Mouse (Mus musculus) CH12F3 (cell line): ENCODE measurements around the gene Shd.
"Not testable (repeated sequence)": the region's sequence is repeated elsewhere in the genome, so short reads cannot be mapped to it uniquely, and the experiment has no call there.

Source experiments
- in situ Hi-C: fragments of 300-500 bp; cut with MboI; formaldehyde crosslinking; loops from 2 replicates; pipeline ENCODE4 v1.14.3; 2020; ENCODE audit warnings: low sequenced_read_pairs

The Shd gene

DNA sequence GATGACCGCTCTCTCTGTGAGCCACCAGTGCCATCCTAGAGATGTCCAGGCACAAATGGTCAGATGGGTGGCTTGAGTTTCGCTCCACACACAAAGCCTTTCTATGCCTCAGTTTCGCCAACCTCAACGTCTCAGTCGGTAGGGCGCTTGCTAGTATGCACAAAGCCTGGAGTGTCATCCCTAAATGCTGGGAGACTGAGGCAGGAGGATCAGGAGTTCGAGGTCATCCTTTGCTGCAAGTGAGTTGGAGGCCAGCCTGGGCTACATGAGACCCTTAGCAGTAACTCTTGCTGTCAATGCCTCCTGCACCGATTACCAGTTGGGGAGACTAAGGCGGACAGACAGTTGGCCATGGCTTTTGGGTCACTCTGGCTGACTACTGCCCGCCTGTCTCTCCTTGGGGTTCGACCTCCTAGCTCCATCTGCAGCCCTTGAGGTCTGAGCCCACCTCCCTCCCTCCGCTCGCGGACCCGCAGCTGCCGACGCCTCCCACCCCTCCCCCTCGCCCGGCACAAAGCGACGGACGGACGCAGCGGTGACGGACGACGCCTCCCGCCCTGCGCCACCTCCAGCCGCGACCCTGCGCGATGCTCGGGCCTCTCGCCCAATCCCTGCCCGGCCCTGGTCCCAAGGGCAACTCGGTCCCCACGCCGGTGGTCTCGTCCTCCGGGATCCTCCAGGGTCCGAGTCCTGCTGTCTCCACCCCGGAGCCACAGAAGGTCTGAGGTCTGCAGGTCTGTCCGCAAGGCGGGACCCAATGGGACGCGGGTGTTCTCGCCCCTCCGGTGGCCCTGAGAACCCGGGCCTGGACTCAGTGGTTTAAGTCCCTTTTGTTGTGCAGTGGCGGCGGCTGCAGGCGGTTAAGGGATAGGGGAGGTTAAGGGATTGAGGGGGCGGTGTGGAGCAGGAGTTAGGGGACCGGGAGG is at the start of gene Shd:
Gene Shd, plus strand, starts transcription at position 502 of the 926 bp plus-strand sequence.
- in situ Hi-C loops, result no loop called here

- in situ Hi-C loops, result no loop called here
Observed at GRCm38 (mm10) chr17:55931553-55932502, 38.4 kb upstream of the Shd start.

GRCm38 (mm10) chr17:55932635-55933034 is 37.6 kb upstream of the Shd start:
- in situ Hi-C loops, result no loop called here

GRCm38 (mm10) chr17:55933191-55933590 is 37.1 kb upstream of the Shd start:
- in situ Hi-C loops, result no loop called here

GRCm38 (mm10) chr17:55944387-55944865 is 25.8 kb upstream of the Shd start:
- in situ Hi-C loops, result not testable (repeated sequence)

- in situ Hi-C loops, result not testable (repeated sequence)
Observed at GRCm38 (mm10) chr17:55944866-55945682, 25.2 kb upstream of the Shd start.

- in situ Hi-C loops, result no loop called here
Observed at GRCm38 (mm10) chr17:55945696-55946095, 24.6 kb upstream of the Shd start.

- in situ Hi-C loops, result no loop called here
Observed at GRCm38 (mm10) chr17:55948647-55949046, 21.6 kb upstream of the Shd start.

- in situ Hi-C loops, result no loop called here
Observed at GRCm38 (mm10) chr17:55949400-55949799, 20.9 kb upstream of the Shd start, which contains the start of gene Zfp119b. Zfp119b (minus strand) TSS chr17:55949500.

- in situ Hi-C loops, result no loop called here
Observed at GRCm38 (mm10) chr17:55950601-55951000, 19.7 kb upstream of the Shd start.

GRCm38 (mm10) chr17:55952041-55952440 is 18.2 kb upstream of the Shd start:
- in situ Hi-C loops, result no loop called here

DNA sequence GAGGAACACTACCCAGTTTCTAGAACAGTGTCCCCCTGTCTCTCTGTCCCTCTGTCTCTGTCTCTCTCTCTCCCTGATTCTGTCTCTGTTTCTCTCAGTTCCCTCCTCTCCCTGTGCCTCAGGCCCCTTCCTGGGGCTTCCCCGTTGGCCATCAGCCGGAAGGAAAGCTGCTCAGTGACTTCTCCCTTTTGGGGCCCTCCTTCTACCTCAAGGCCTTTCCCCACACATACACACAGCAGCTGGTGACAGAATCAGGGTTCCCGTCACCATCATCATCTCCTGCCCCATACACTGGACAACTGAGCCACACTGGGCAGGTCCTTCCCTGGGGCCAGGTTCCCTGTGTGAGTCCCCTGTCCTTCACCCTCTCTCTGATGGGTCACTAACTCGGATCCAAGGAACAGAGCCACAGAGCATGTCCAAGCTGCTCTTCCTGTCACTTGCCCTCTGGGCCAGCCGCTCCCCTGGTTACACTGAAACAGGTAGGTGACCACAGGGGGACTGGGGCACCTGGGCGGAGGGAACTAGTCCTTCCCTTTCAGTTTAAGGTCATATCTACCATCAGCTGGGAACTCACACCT is 17.7 kb upstream of the Shd start, which contains the start of gene Ebi3:
Gene Ebi3, plus strand, starts transcription at position 194 of the 581 bp plus-strand sequence.
- in situ Hi-C loops, result no loop called here

- in situ Hi-C loops, result no loop called here
Observed at GRCm38 (mm10) chr17:55953751-55954150, 16.5 kb upstream of the Shd start.

- in situ Hi-C loops, result no loop called here
Observed at GRCm38 (mm10) chr17:55954229-55954628, 16.0 kb upstream of the Shd start.

GRCm38 (mm10) chr17:55956129-55956528 is 14.1 kb upstream of the Shd start:
- in situ Hi-C loops, result no loop called here

DNA sequence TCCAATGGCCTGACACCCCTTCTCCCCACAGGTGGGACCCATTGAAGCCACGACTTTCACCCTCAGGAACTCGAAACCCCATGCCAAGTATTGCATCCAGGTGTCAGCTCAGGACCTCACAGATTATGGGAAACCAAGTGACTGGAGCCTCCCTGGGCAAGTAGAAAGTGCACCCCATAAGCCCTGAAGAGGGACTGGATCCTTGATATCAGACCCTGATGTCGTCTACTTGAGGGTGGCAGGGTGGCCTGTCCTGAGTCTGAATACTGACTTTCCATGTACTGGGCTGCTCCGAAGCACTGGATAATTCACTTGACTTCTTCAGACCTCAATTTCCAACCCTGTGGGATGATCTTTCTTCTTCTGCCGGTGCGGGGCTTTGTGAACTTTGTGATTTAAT is 13.7 kb upstream of the Shd start:
- in situ Hi-C loops, result no loop called here

DNA sequence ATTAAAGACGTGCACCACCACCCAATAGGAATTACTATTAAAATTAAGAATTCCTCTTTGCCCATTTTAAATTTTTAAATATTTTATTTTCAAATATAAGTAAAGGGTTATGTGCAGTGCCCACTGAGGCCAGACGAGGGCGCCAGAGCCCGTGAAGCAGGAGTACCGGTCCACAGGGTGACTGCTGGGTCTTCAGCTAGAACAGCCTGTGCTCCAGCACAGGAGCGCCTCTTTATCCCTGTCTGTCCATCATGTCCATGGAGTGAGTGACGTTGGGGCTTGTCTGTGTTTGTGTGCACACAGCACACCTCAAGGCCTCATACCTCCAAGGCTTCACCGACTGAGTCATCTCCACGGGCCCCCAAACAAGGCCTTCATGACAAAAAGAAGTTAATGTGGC is 13.1 kb upstream of the Shd start:
- in situ Hi-C loops, result no loop called here

DNA sequence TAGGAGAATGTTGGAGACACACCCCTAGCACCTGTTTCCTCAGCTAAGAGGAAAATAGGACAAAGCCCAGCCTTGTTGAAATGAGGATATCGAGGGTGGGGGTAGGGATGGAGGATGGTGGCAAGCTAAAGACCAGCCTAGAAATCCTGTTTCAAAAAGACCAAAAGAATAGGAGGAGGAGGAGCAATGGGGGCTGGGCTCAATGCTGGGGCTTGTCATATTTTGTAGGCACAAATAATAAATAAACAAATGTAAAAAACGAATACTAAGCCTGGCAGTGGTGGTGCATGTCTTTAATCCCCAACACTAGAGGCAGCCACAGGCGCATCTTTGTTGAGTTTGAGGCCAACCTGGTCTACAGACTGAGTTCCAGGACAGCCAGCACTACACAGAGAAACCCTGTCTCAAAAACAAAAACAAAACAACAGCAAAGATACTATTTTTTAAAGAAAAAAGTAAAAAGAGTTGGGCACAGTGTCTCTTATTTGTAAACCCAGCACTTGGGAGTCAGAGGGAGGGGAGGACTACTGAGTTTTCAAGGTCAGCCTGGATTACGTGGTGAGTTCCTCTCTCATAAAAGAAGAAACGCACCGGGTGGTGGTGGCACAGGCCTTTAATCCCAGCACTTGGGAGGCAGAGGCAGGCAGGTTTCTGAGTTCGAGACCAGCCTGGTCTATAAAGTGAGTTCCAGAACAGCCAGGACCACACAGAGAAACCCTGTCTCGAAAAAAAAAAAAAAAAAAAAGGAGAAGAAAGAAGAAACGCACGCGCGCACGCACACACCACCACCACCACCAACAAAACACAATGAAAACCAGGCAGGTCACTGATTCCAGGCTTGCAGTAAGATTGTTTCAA is 12.3 kb upstream of the Shd start:
- in situ Hi-C loops, result no loop called here

DNA sequence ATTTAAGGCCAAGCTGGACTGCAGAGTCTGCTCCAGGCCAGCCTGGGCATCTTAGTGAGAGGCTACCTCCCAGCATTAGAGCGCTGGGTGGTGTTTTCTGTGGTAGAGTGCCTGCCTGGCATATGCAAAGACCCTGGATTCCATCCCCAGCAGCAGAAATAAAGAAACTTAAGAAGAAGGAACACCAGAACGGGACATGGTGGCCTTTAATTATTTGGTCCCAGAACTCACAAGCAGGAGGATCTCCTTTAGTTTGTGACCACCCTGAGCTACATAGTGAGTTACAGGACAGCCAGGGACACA is 11.7 kb upstream of the Shd start:
- in situ Hi-C loops, result no loop called here
